In the genomic region with DNA sequence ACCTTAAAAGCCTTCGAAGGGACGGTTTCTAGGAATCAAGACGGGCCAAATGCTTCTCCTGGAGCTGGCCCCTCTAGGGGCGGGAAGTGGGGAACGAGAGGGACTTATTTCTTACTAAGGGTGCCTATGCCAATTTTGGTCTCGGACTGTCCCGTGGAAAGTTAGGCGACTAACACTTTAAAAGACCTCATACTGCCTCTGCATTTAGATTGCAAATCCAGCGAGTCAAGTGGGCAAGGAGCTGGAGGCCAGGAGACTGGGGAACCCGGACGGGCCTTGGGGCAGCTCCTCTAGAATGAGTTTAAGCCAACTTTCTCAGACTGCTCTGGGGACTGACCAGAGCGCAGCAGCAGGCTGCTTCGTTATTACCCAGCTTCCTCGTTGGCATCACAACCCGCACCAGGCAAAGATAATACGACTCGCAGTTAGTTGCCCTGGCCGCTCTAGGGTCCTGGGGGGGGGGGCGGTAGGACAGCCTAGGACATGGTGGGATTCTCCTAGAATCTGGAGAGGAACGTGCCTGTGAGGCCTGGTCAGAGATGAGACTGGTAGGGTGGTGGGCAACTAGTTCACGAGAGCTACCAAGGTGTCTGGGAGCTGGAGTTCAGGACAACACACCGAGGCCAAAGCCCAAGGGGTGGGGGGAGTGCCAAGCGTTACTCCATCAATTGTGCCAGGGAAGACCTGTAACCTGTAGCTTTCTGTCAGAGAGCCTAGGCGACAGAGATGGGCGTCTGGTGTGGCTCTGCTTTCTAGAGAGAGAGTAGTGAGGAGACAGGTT, we compare ENCODE assay signal across 10 mouse cellular contexts. TPM values are rescaled to one million over a fixed set of nuclear protein-coding genes. Genes with fewer than 3 reads are reported as not detected.
A peak's percentile ranks its signal among the peaks of the same experiment; 100 is the strongest.
DNase-seq lines count a peak whose midpoint lies in the region; ATAC-seq lines count a peak whose summit lies in the region.
"Had no signal": no experiment of that assay in that cellular context is flagged by ENCODE, and none has a peak within 500 bp of the region (broad histone marks: within the 10 kb centered on the region; RNA-seq: fewer than 3 reads in every experiment).

No protein-coding gene starts in this region.

- no peak for ATAC-seq in heart, embryonic 11.5 days (replicated peaks; ENCODE audit: insufficient number of reproducible peaks, low FRiP score, low TSS enrichment)
- no peak for ATAC-seq in hindbrain, embryonic 15.5 days (ENCODE audit: low FRiP score, low read depth)
- ATAC-seq in neural tube, embryonic 13.5 days (ENCODE audit: low read depth): no peak
- ATAC-seq: CD4-positive, CD25-positive, alpha-beta regulatory T cell, adult 4 months had no signal

- DNase-seq in heart, postnatal 25 days (ENCODE audit: low spot score): no peak
- DNase-seq in testis, postnatal 10 days (ENCODE audit: low spot score): peak; percentile 38
- no peak for DNase-seq in testis, postnatal 14 days (ENCODE audit: low spot score)
- no peak for DNase-seq in urinary bladder, postnatal 25 days (ENCODE audit: low spot score)
- no peak for DNase-seq in layer of hippocampus, postnatal 36 days

- no peaks in the 10 kb centered on the region for H3K36me3 ChIP-seq in heart, embryonic 11.5 days (ENCODE audit: control insufficient read depth, insufficient read depth, low read length)
- no peaks in the 10 kb centered on the region for H3K36me3 ChIP-seq in hindbrain, embryonic 15.5 days
- H3K36me3 ChIP-seq in neural tube, embryonic 13.5 days: no peaks in the 10 kb centered on the region

- no peak overlapping the region for H3K27ac ChIP-seq in heart, embryonic 11.5 days (ENCODE audit: low read depth, low read length)
- H3K27ac ChIP-seq in hindbrain, embryonic 15.5 days (replicated peaks): no peak overlapping the region
- H3K27ac ChIP-seq in neural tube, embryonic 13.5 days (replicated peaks): no peak overlapping the region

- H3K4me2 ChIP-seq in heart, embryonic 11.5 days: peak overlapping the region; percentile 64; the same call in 1 of the 2 replicates
- H3K4me2 ChIP-seq in hindbrain, embryonic 15.5 days: peak overlapping the region; percentile 56; the same call in 1 of the 2 replicates
- peak overlapping the region; percentile 51; the same call in 1 of the 2 replicates for H3K4me2 ChIP-seq in neural tube, embryonic 13.5 days

- 1% methylated on average over 25 of the region's 25 CpGs for WGBS in heart, embryonic 11.5 days (ENCODE audit: insufficient replicate concordance)
- WGBS in hindbrain, embryonic 15.5 days: 1% methylated on average over 25 of the region's 25 CpGs
- WGBS in neural tube, embryonic 13.5 days: 1% methylated on average over 25 of the region's 25 CpGs

- H3K9ac ChIP-seq in heart, embryonic 11.5 days (ENCODE audit: low read depth, low read length): no peak overlapping the region
- H3K9ac ChIP-seq in hindbrain, embryonic 15.5 days: no peak overlapping the region
- H3K9ac ChIP-seq in neural tube, embryonic 13.5 days: no peak overlapping the region

- intact Hi-C loops in heart, postnatal 25 days (cut with DNase I): loop anchor here (5.0 kb wide), 1 partner anchor 1084 kb away; no protein-coding TSS in a partner anchor

- peaks cover 55% of the 10 kb centered on the region for H3K27me3 ChIP-seq in heart, embryonic 11.5 days (ENCODE audit: control insufficient read depth, insufficient read depth, low read length)
- H3K27me3 ChIP-seq in hindbrain, embryonic 15.5 days: peaks cover 57% of the 10 kb centered on the region
- peaks cover 69% of the 10 kb centered on the region for H3K27me3 ChIP-seq in neural tube, embryonic 13.5 days

- H3K4me1 ChIP-seq in heart, embryonic 11.5 days (ENCODE audit: control insufficient read depth, insufficient read depth, low read length): peaks cover 11% of the 10 kb centered on the region; the same call in 1 of the 2 replicates
- H3K4me1 ChIP-seq in hindbrain, embryonic 15.5 days (replicated peaks): peaks cover 43% of the 10 kb centered on the region
- H3K4me1 ChIP-seq in neural tube, embryonic 13.5 days (replicated peaks): peaks cover 49% of the 10 kb centered on the region

- no peak overlapping the region; the same call in 1 of the 2 replicates for H3K4me3 ChIP-seq in heart, embryonic 11.5 days (ENCODE audit: low read depth, low read length)
- peak overlapping the region; percentile 31; the same call in 1 of the 2 replicates for H3K4me3 ChIP-seq in hindbrain, embryonic 15.5 days
- H3K4me3 ChIP-seq in neural tube, embryonic 13.5 days: no peak overlapping the region
- H3K4me3 ChIP-seq: myocyte had no signal

- H3K9me3 ChIP-seq in heart, embryonic 11.5 days (replicated peaks; ENCODE audit: control insufficient read depth, low read length): no peaks in the 10 kb centered on the region
- no peaks in the 10 kb centered on the region for H3K9me3 ChIP-seq in hindbrain, embryonic 15.5 days
- no peaks in the 10 kb centered on the region for H3K9me3 ChIP-seq in neural tube, embryonic 13.5 days

RNA-seq across cellular contexts. Expression of a gene that starts 2.2 kb away (rescaled TPM):
- polyA plus RNA-seq in heart, embryonic 11.5 days (2014; fragmentation: Nextera tagmentation; extraction: Ambion mirVana): 0.37 and 0.90 TPM in 2 replicates
- total RNA-seq in heart, postnatal 25 days (2021): under 1 TPM; 0.34 to 0.39 TPM
- polyA plus RNA-seq in hindbrain, embryonic 15.5 days (2015; fragmentation: Nextera tagmentation; extraction: Ambion mirVana): 0.83 and 1.8 TPM in 2 replicates
- 1.9 and 3.8 TPM in 2 replicates for polyA plus RNA-seq in neural tube, embryonic 13.5 days (2015; fragmentation: Nextera tagmentation; extraction: Ambion mirVana)
- 10 to 100 TPM; 16.4 to 17.7 TPM for total RNA-seq in layer of hippocampus, postnatal 36 days (2021)
- polyA plus RNA-seq: CD4-positive, CD25-positive, alpha-beta regulatory T cell, adult 4 months had no signal
